Mouse (Mus musculus) MEL (cell line): ENCODE measurements at regions not wholly inside any gene's neighbourhood (a gene's known extent, or its start where the extent isn't known, plus 50 kb on each side); places are given as distances from the start of the nearest gene placed in this dataset.

Source experiments
- DNase-seq: peaks from one replicate; pipeline ENCODE4 v3.0.0; 2011; ENCODE audit warnings: low read depth, low spot score
- H3K27ac ChIP-seq: 2 replicates; pipeline ENCODE4 v1.5.1; 2012; ENCODE audit warnings: low read depth, mild to moderate bottlenecking, control low read depth, low read length, moderate library complexity; ENCODE audit not compliant: control insufficient read depth
- H3K27me3 ChIP-seq, 2 experiments: fragments of 150-350 bp in 1 of 2; sonication (generic) in 1 of 2; 2 replicates each; pipeline ENCODE4 v1.6.1; 2012; ENCODE audit warnings: low read length in 2 of 2, mild to moderate bottlenecking in 2 of 2, improper control_type of control experiment in 1 of 2, moderate library complexity in 1 of 2; ENCODE audit not compliant: insufficient read depth in 2 of 2, control insufficient read depth in 1 of 2
- H3K36me3 ChIP-seq, 2 experiments: 2 replicates each; pipeline ENCODE4 v1.6.1; 2012 to 2014; ENCODE audit warnings: low read length in 2 of 2, improper control_type of control experiment in 1 of 2, inconsistent platforms in 1 of 2, mild to moderate bottlenecking in 1 of 2; ENCODE audit not compliant: insufficient read depth in 2 of 2, control insufficient read depth in 1 of 2
- H3K4me1 ChIP-seq, 2 experiments: fragments of 150-350 bp in 1 of 2; sonication (generic) in 1 of 2; 2 replicates each; pipeline ENCODE4 v1.6.1; 2012; ENCODE audit warnings: low read length in 2 of 2, improper control_type of control experiment in 1 of 2, mild to moderate bottlenecking in 1 of 2; ENCODE audit not compliant: insufficient read depth in 2 of 2, control insufficient read depth in 1 of 2
- H3K4me3 ChIP-seq, 2 experiments: fragments of 150-350 bp in 1 of 2; sonication (generic) in 1 of 2; 2 replicates each; pipeline ENCODE4 v1.5.1; 2012; ENCODE audit warnings: low read depth in 2 of 2, low read length in 2 of 2, mild to moderate bottlenecking in 2 of 2, moderate library complexity in 2 of 2, control low read depth in 1 of 2, improper control_type of control experiment in 1 of 2; ENCODE audit not compliant: control insufficient read depth in 1 of 2, insufficient read depth in 1 of 2
- H3K79me2 ChIP-seq: 2 replicates; pipeline ENCODE4 v1.6.1; 2012; ENCODE audit warnings: mild to moderate bottlenecking, low read length, moderate library complexity; ENCODE audit not compliant: control insufficient read depth, poor library complexity, insufficient read depth
- H3K9ac ChIP-seq: 2 replicates; pipeline ENCODE4 v1.6.1; 2012; ENCODE audit warnings: low read depth, mild to moderate bottlenecking, control low read depth, low read length, moderate library complexity; ENCODE audit not compliant: control insufficient read depth, poor library complexity, severe bottlenecking
- H3K9me3 ChIP-seq: fragments of 150-350 bp; sonication (generic); replicated peaks from 2 replicates; pipeline ENCODE4 v1.6.1; 2012; ENCODE audit warnings: mild to moderate bottlenecking, low read length, improper control_type of control experiment, moderate library complexity; ENCODE audit not compliant: insufficient read depth
- CHD1 ChIP-seq: IDR thresholded peaks from 2 replicates; pipeline ENCODE4 v1.6.1; 2012; ENCODE audit warnings: low read depth, mild to moderate bottlenecking, inconsistent platforms, low read length, improper control_type of control experiment
- ELF1 ChIP-seq: IDR thresholded peaks from 2 replicates; pipeline ENCODE4 v1.6.1; 2014; ENCODE audit warnings: low read depth, mild to moderate bottlenecking, inconsistent platforms, low read length, improper control_type of control experiment, moderate library complexity
- EP300 ChIP-seq, 2 experiments: IDR thresholded peaks; 2 replicates each; pipeline ENCODE4 v1.6.1; 2011; ENCODE audit warnings: improper control_type of control experiment in 2 of 2, low read length in 2 of 2, low read depth in 1 of 2, mild to moderate bottlenecking in 1 of 2
- ETS1 ChIP-seq: IDR thresholded peaks from 2 replicates; pipeline ENCODE4 v1.6.1; 2012; ENCODE audit warnings: low read depth, mild to moderate bottlenecking, inconsistent platforms, low read length, improper control_type of control experiment, moderate library complexity
- KAT2A ChIP-seq: conservative IDR thresholded peaks from 2 replicates; pipeline ENCODE4 v1.6.1; 2012; ENCODE audit warnings: low read depth, low read length, improper control_type of control experiment, inconsistent platforms
- MAX ChIP-seq: IDR thresholded peaks from 2 replicates; pipeline ENCODE4 v1.6.1; 2011; ENCODE audit warnings: low read length, improper control_type of control experiment
- MEF2A ChIP-seq: IDR thresholded peaks from 2 replicates; pipeline ENCODE4 v1.6.1; 2014; ENCODE audit warnings: low read depth, mild to moderate bottlenecking, inconsistent platforms, low read length, improper control_type of control experiment; ENCODE audit not compliant: poor library complexity, insufficient replicate concordance, severe bottlenecking; ENCODE audit errors: extremely low read depth
- MXI1 ChIP-seq: IDR thresholded peaks from 2 replicates; pipeline ENCODE4 v1.6.1; 2011; ENCODE audit warnings: mild to moderate bottlenecking, low read depth, low read length, improper control_type of control experiment
- MYB ChIP-seq: IDR thresholded peaks from 2 replicates; pipeline ENCODE4 v1.6.1; 2011; ENCODE audit warnings: mild to moderate bottlenecking, low read depth, low read length, improper control_type of control experiment
- MYC ChIP-seq: IDR thresholded peaks from 2 replicates; pipeline ENCODE4 v1.6.1; 2011; ENCODE audit warnings: low read depth, mild to moderate bottlenecking, low read length, improper control_type of control experiment, moderate library complexity
- NRF1 ChIP-seq: IDR thresholded peaks from 2 replicates; pipeline ENCODE4 v1.6.1; 2014; ENCODE audit warnings: low read depth, mild to moderate bottlenecking, inconsistent platforms, low read length, improper control_type of control experiment, moderate library complexity; ENCODE audit not compliant: poor library complexity, insufficient read depth, severe bottlenecking
- POLR2A ChIP-seq, 2 experiments: IDR thresholded peaks; 2 replicates each; pipeline ENCODE4 v1.6.1; 2011 to 2012; ENCODE audit warnings: low read length in 2 of 2, mild to moderate bottlenecking in 2 of 2, control low read depth in 1 of 2, improper control_type of control experiment in 1 of 2, low read depth in 1 of 2, moderate library complexity in 1 of 2; ENCODE audit not compliant: control insufficient read depth in 1 of 2, insufficient read depth in 1 of 2, poor library complexity in 1 of 2
- RAD21 ChIP-seq: IDR thresholded peaks from 2 replicates; pipeline ENCODE4 v1.6.1; 2011; ENCODE audit warnings: mild to moderate bottlenecking, low read depth, low read length, improper control_type of control experiment
- RCOR1 ChIP-seq: IDR thresholded peaks from 2 replicates; pipeline ENCODE4 v1.6.1; 2012; ENCODE audit warnings: low read depth, mild to moderate bottlenecking, inconsistent platforms, low read length, improper control_type of control experiment
- TAL1 ChIP-seq: IDR thresholded peaks from 2 replicates; pipeline ENCODE4 v1.6.1; 2012; ENCODE audit warnings: mild to moderate bottlenecking, inconsistent platforms, low read length, moderate library complexity, mixed read lengths
- UBTF ChIP-seq: IDR thresholded peaks from 2 replicates; pipeline ENCODE4 v1.6.1; 2012; ENCODE audit warnings: low read depth, mild to moderate bottlenecking, inconsistent platforms, low read length, improper control_type of control experiment, moderate library complexity, borderline replicate concordance; ENCODE audit not compliant: insufficient read depth
- ZC3H11A ChIP-seq: IDR thresholded peaks from 2 replicates; pipeline ENCODE4 v1.6.1; 2012; ENCODE audit warnings: low read depth, mild to moderate bottlenecking, inconsistent platforms, low read length, improper control_type of control experiment
- ZMIZ1 ChIP-seq: IDR thresholded peaks from 2 replicates; pipeline ENCODE4 v1.6.1; 2012; ENCODE audit warnings: low read depth, mild to moderate bottlenecking, inconsistent platforms, low read length, improper control_type of control experiment, moderate library complexity

- no peaks in the 10 kb centered on the region for H3K9me3 ChIP-seq
- no peaks in the 10 kb centered on the region for H3K79me2 ChIP-seq
- TF ChIP-seq ZMIZ1 (no peak), ZC3H11A (no peak), ELF1 (no peak), TAL1 (no peak), EP300 (IDR thresholded peaks at IDR 0.05; ENCODE audit: low read depth in 1 of 2, low read length in 2 of 2) (no peak), KAT2A (no peak), UBTF (no peak), NRF1 (no peak), MYC (no peak), MXI1 (no peak)
- no peaks in the 10 kb centered on the region for H3K4me1 ChIP-seq
- H3K27me3 ChIP-seq: no peaks in the 10 kb centered on the region
- no peak overlapping the region for H3K9ac ChIP-seq
- H3K27ac ChIP-seq: no peak overlapping the region
- no peaks in the 10 kb centered on the region for H3K36me3 ChIP-seq
- no peak overlapping the region for H3K4me3 ChIP-seq
- no peak for DNase-seq
These were observed 136.2 kb upstream of the Btbd3 start for GRCm38 (mm10) chr2:138120131-138120530.

GRCm38 (mm10) chr2:138099777-138100176 lies 156.6 kb upstream of the Btbd3 start:
- no peak for TF ChIP-seq ZC3H11A
- no peak for TF ChIP-seq RAD21
- no peak for TF ChIP-seq MEF2A
- no peak for TF ChIP-seq EP300 (IDR thresholded peaks at IDR 0.05; ENCODE audit: low read depth in 1 of 2, low read length in 2 of 2)
- no peak for TF ChIP-seq TAL1
- no peak for TF ChIP-seq MYB
- TF ChIP-seq RCOR1: no peak
- TF ChIP-seq MAX: no peak
- no peak for TF ChIP-seq CHD1
- TF ChIP-seq ETS1: no peak
- TF ChIP-seq POLR2A (IDR thresholded peaks at IDR 0.05; ENCODE audit: control insufficient read depth in 1 of 2, insufficient read depth in 1 of 2, low read depth in 1 of 2, low read length in 2 of 2, poor library complexity in 1 of 2): no peak
- H3K9me3 ChIP-seq: no peaks in the 10 kb centered on the region
- H3K4me1 ChIP-seq: no peaks in the 10 kb centered on the region
- H3K27me3 ChIP-seq: no peaks in the 10 kb centered on the region
- no peaks in the 10 kb centered on the region for H3K36me3 ChIP-seq
- H3K9ac ChIP-seq: no peak overlapping the region
- H3K4me3 ChIP-seq: no peak overlapping the region
- H3K79me2 ChIP-seq: no peaks in the 10 kb centered on the region
- no peak overlapping the region for H3K27ac ChIP-seq
- no peak for DNase-seq
